Mouse (Mus musculus) yolk sac, embryonic 10.5 days (tissue): ENCODE measurements at regions not wholly inside any gene's neighbourhood (a gene's known extent, or its start where the extent isn't known, plus 50 kb on each side); places are given as distances from the start of the nearest gene placed in this dataset.

Experiments
- DNase-seq: peaks from one replicate; pipeline ENCODE4 v3.0.0-alpha.2; 2017; ENCODE audit warnings: low spot score

- no peak for DNase-seq
Measured at GRCm38 (mm10) chr14:98937933-98938332, 56.2 kb downstream of the Rpl36a-ps1 start.

GRCm38 (mm10) chr14:98937373-98937772 lies 56.7 kb downstream of the Rpl36a-ps1 start:
- DNase-seq: no peak

- no peak for DNase-seq
Measured at GRCm38 (mm10) chr14:98933371-98933916, 60.7 kb downstream of the Rpl36a-ps1 start.

- no peak for DNase-seq
Measured at GRCm38 (mm10) chr14:98929276-98929675, 64.8 kb downstream of the Rpl36a-ps1 start.

- no peak for DNase-seq
Measured at GRCm38 (mm10) chr14:98908234-98908633, 85.9 kb downstream of the Rpl36a-ps1 start.

GRCm38 (mm10) chr14:98898876-98899275 lies 95.2 kb downstream of the Rpl36a-ps1 start:
- no peak for DNase-seq

- no peak for DNase-seq
Measured at GRCm38 (mm10) chr14:98897390-98897789, 96.7 kb downstream of the Rpl36a-ps1 start.

GRCm38 (mm10) chr14:98895933-98896332 lies 98.2 kb downstream of the Rpl36a-ps1 start:
- DNase-seq: no peak

- DNase-seq: no peak
Measured at GRCm38 (mm10) chr14:98892670-98893069, 101.4 kb downstream of the Rpl36a-ps1 start.

- no peak for DNase-seq
Measured at GRCm38 (mm10) chr14:98891252-98891947, 102.7 kb downstream of the Rpl36a-ps1 start.

GRCm38 (mm10) chr14:98887588-98887987 lies 106.5 kb downstream of the Rpl36a-ps1 start:
- DNase-seq: no peak

- DNase-seq: no peak
Measured at GRCm38 (mm10) chr14:98886982-98887381, 107.1 kb downstream of the Rpl36a-ps1 start.

GRCm38 (mm10) chr14:98882586-98882985 lies 111.5 kb downstream of the Rpl36a-ps1 start:
- no peak for DNase-seq

- no peak for DNase-seq
Measured at GRCm38 (mm10) chr14:98877956-98878355, 116.2 kb downstream of the Rpl36a-ps1 start.

- DNase-seq: no peak
Measured at GRCm38 (mm10) chr14:98873446-98873845, 120.7 kb downstream of the Rpl36a-ps1 start.

- DNase-seq: no peak
Measured at GRCm38 (mm10) chr14:98869888-98870287, 124.2 kb downstream of the Rpl36a-ps1 start.

GRCm38 (mm10) chr14:98866880-98867279 lies 127.2 kb downstream of the Rpl36a-ps1 start:
- no peak for DNase-seq

- DNase-seq: no peak
Measured at GRCm38 (mm10) chr14:98864001-98864400, 130.1 kb downstream of the Rpl36a-ps1 start.

GRCm38 (mm10) chr14:98863598-98863997 lies 130.5 kb downstream of the Rpl36a-ps1 start:
- peak; percentile 44 for DNase-seq

- DNase-seq: no peak
Measured at GRCm38 (mm10) chr14:98862095-98862735, 131.9 kb downstream of the Rpl36a-ps1 start.

- no peak for DNase-seq
Measured at GRCm38 (mm10) chr14:98858801-98859200, 135.3 kb downstream of the Rpl36a-ps1 start.

GRCm38 (mm10) chr14:98848500-98848899 lies 145.6 kb downstream of the Rpl36a-ps1 start:
- DNase-seq: no peak

GRCm38 (mm10) chr14:98844221-98844620 lies 149.9 kb downstream of the Rpl36a-ps1 start:
- DNase-seq: no peak
